Mouse (Mus musculus) liver, embryonic 14.5 days (tissue): Measurements from ENCODE around the gene Crispld2. TPM values are rescaled to one million over a fixed set of nuclear protein-coding genes. Genes with fewer than 3 reads are reported as not detected.

Experiments
- ATAC-seq: fragments of 200-750 bp; cut with Nextera tagmentation; 2 replicates; pipeline ENCODE4 v1.8.0; 2017; ENCODE audit warnings: moderate number of reproducible peaks, mild to moderate bottlenecking, moderate library complexity; ENCODE audit not compliant: insufficient read depth
- DNase-seq, 3 experiments: peaks; one replicate each; pipeline ENCODE4 v3.0.0-alpha.2; 2012 to 2013; ENCODE audit warnings: low read depth in 3 of 3, low spot score in 3 of 3
- H3K27ac ChIP-seq: fragments of 300-500 bp; sonication (generic); 2 replicates; pipeline ENCODE4 v1.5.1; 2014; ENCODE audit warnings: moderate library complexity, mild to moderate bottlenecking, control low read depth, inconsistent platforms
- H3K27me3 ChIP-seq: fragments of 300-500 bp; sonication (generic); 2 replicates; pipeline ENCODE4 v1.6.1; 2014; ENCODE audit warnings: mild to moderate bottlenecking, low read length, moderate library complexity; ENCODE audit not compliant: control insufficient read depth, insufficient read depth
- H3K36me3 ChIP-seq: fragments of 300-500 bp; sonication (generic); replicated peaks from 2 replicates; pipeline ENCODE4 v1.6.1; 2014; ENCODE audit warnings: low read depth; ENCODE audit not compliant: control insufficient read depth, insufficient read depth
- H3K4me1 ChIP-seq, 2 experiments: fragments of 200-500 bp in 1 of 2; fragments of 300-500 bp in 1 of 2; sonication (generic) in 1 of 2; replicated peaks; 2 replicates each; pipeline ENCODE4 v1.6.1; 2012 to 2014; ENCODE audit warnings: antibody characterized with exemption in 1 of 2, inconsistent platforms in 1 of 2, low read length in 1 of 2; ENCODE audit not compliant: control insufficient read depth in 2 of 2, insufficient read depth in 2 of 2
- H3K4me2 ChIP-seq: fragments of 300-500 bp; sonication (generic); 2 replicates; pipeline ENCODE4 v1.6.1; 2014; ENCODE audit warnings: low read depth, mild to moderate bottlenecking, control low read depth, moderate library complexity
- H3K4me3 ChIP-seq, 2 experiments: fragments of 200-500 bp in 1 of 2; fragments of 300-500 bp in 1 of 2; sonication (generic) in 1 of 2; 2 replicates each; pipeline ENCODE4 v1.5.1; 2012 to 2014; ENCODE audit warnings: low read depth in 2 of 2, low read length in 2 of 2, mild to moderate bottlenecking in 2 of 2, control low read depth in 1 of 2, inconsistent platforms in 1 of 2, moderate library complexity in 1 of 2; ENCODE audit not compliant: insufficient read depth in 1 of 2
- H3K9ac ChIP-seq: fragments of 300-500 bp; sonication (generic); replicated peaks from 2 replicates; pipeline ENCODE4 v1.6.1; 2014; ENCODE audit warnings: mild to moderate bottlenecking, control low read depth, moderate library complexity
- H3K9me3 ChIP-seq: fragments of 300-500 bp; sonication (generic); 2 replicates; pipeline ENCODE4 v1.6.1; 2016; ENCODE audit warnings: low read length, mixed read lengths; ENCODE audit not compliant: control insufficient read depth
- CTCF ChIP-seq: IDR thresholded peaks from 2 replicates; pipeline ENCODE4 v1.5.1; 2016; ENCODE audit warnings: antibody characterized with exemption, low read depth, control low read depth
- EP300 ChIP-seq: IDR thresholded peaks from 2 replicates; pipeline ENCODE4 v1.6.1; 2016; ENCODE audit warnings: antibody characterized with exemption, low read depth
- WGBS: fragments of 180-500 bp; shearing (Covaris S2); extraction: QIAGEN DNeasy Blood & Tissue Kit; methylation state at CpG from one replicate; pipeline ENCODE4 v1.1.7; 2014; ENCODE audit not compliant: insufficient replicate concordance; 5-methylcytosine and 5-hydroxymethylcytosine counted together
- polyA plus RNA-seq, 2 experiments: library from polyadenylated mRNA; depleted of rRNA in 1 of 2; stranded (reverse) in 1 of 2; unstranded in 1 of 2; fragments of >200 nt; fragmentation: Nextera tagmentation in 1 of 2; extraction: Ambion mirVana in 1 of 2; gene quantifications; 2 replicates each; pipeline versions ENCODE4 v1.2.1 to v1.2.3; 2012 to 2014

Gene Crispld2
- polyA plus RNA-seq, 2 experiments = 0.30 to 0.47 TPM

GRCm38 (mm10) chr8:120079361-120079760 is 87.1 kb downstream of the Crispld2 start:
- no peak overlapping the region for H3K27ac ChIP-seq
- H3K9me3 ChIP-seq = no peaks in the 10 kb centered on the region
- H3K9ac ChIP-seq = no peak overlapping the region
- no peak overlapping the region for H3K4me2 ChIP-seq
- H3K36me3 ChIP-seq = peaks cover 3% of the 10 kb centered on the region; the same call in 1 of the 2 replicates
- ATAC-seq (no peak), DNase-seq (no peak)
- no peak overlapping the region for H3K4me3 ChIP-seq
- 48% methylated on average over 5 of the region's 5 CpGs for WGBS
- no peak for TF ChIP-seq EP300
- TF ChIP-seq CTCF = no peak
- H3K4me1 ChIP-seq = no peaks in the 10 kb centered on the region
- no peaks in the 10 kb centered on the region for H3K27me3 ChIP-seq

GRCm38 (mm10) chr8:120083261-120083660 is 91.0 kb downstream of the Crispld2 start:
- 84% methylated on average over 8 of the region's 8 CpGs for WGBS
- Histone ChIP-seq H3K4me2 (no peak overlapping the region), H3K27ac (no peak overlapping the region), H3K27me3 (no peaks in the 10 kb centered on the region), H3K4me3 (no peak overlapping the region), H3K9ac (no peak overlapping the region), H3K9me3 (no peaks in the 10 kb centered on the region), H3K4me1 (no peaks in the 10 kb centered on the region), H3K36me3 (peaks cover 9% of the 10 kb centered on the region; the same call in 1 of the 2 replicates)
- no peak for DNase-seq
- no peak for ATAC-seq
- no peak for TF ChIP-seq EP300

- H3K27me3 ChIP-seq = no peaks in the 10 kb centered on the region
- DNase-seq (no peak), ATAC-seq (no peak)
- 78% methylated on average over 8 of the region's 8 CpGs for WGBS
- TF ChIP-seq EP300 (no peak), CTCF (no peak)
- H3K4me3 ChIP-seq = no peak overlapping the region
- no peak overlapping the region for H3K27ac ChIP-seq
- peaks cover 9% of the 10 kb centered on the region; the same call in 1 of the 2 replicates for H3K36me3 ChIP-seq
- H3K4me1 ChIP-seq = no peaks in the 10 kb centered on the region
- H3K4me2 ChIP-seq = no peak overlapping the region
- no peak overlapping the region for H3K9ac ChIP-seq
- no peaks in the 10 kb centered on the region for H3K9me3 ChIP-seq
These were observed 92.5 kb downstream of the Crispld2 start for GRCm38 (mm10) chr8:120084783-120085182.

GRCm38 (mm10) chr8:120089511-120089910 is 97.3 kb downstream of the Crispld2 start:
- H3K4me1 ChIP-seq = no peaks in the 10 kb centered on the region
- no peak overlapping the region for H3K27ac ChIP-seq
- H3K27me3 ChIP-seq = no peaks in the 10 kb centered on the region
- H3K9ac ChIP-seq = no peak overlapping the region
- H3K4me2 ChIP-seq = no peak overlapping the region
- 74% methylated on average over 7 of the region's 7 CpGs for WGBS
- no peak for DNase-seq
- ATAC-seq = no peak
- no peaks in the 10 kb centered on the region for H3K9me3 ChIP-seq
- peaks cover 12% of the 10 kb centered on the region for H3K36me3 ChIP-seq
- no peak overlapping the region for H3K4me3 ChIP-seq
- TF ChIP-seq CTCF = no peak
- no peak for TF ChIP-seq EP300

- 77% methylated on average over 3 of the region's 3 CpGs for WGBS
- no peaks in the 10 kb centered on the region for H3K27me3 ChIP-seq
- no peak overlapping the region for H3K27ac ChIP-seq
- ATAC-seq (no peak), DNase-seq (no peak)
- H3K4me1 ChIP-seq = no peaks in the 10 kb centered on the region
- no peak overlapping the region for H3K4me3 ChIP-seq
- H3K4me2 ChIP-seq = no peak overlapping the region
- no peaks in the 10 kb centered on the region for H3K9me3 ChIP-seq
- TF ChIP-seq EP300 (no peak), CTCF (no peak)
- peaks cover 12% of the 10 kb centered on the region for H3K36me3 ChIP-seq
- H3K9ac ChIP-seq = no peak overlapping the region
These were observed 98.8 kb downstream of the Crispld2 start for GRCm38 (mm10) chr8:120091032-120091431.
